Comparison of ENCODE assay signal across 11 mouse cellular contexts in genomic region chr12:81775641-81776040, GRCm38 (mm10).
"Had no signal": no experiment of that assay in that cellular context is flagged by ENCODE, and none has a peak within 500 bp of the region (broad histone marks: within the 10 kb centered on the region; RNA-seq: fewer than 3 reads in every experiment).

No protein-coding gene starts in this region.

- H3K27ac ChIP-seq: limb, embryonic 10.5 days; liver, embryonic 12.5 days; midbrain, embryonic 13.5 days; neural tube, embryonic 15.5 days; stomach, postnatal 0 days had no signal

- H3K4me3 ChIP-seq: limb, embryonic 10.5 days; liver, embryonic 12.5 days; midbrain, embryonic 13.5 days; myocyte; neural tube, embryonic 15.5 days had no signal

- H3K9ac ChIP-seq: liver, embryonic 12.5 days; lung, embryonic 14.5 days; midbrain, embryonic 13.5 days; neural tube, embryonic 15.5 days had no signal

- H3K9me3 ChIP-seq: limb, embryonic 10.5 days; liver, embryonic 12.5 days; midbrain, embryonic 13.5 days; neural tube, embryonic 15.5 days had no signal

- DNase-seq: kidney, adult 8-10 months; thymus, postnatal 25 days had no signal

- H3K4me2 ChIP-seq: liver, embryonic 12.5 days; lung, embryonic 14.5 days; midbrain, embryonic 13.5 days; neural tube, embryonic 15.5 days had no signal

- H3K27me3 ChIP-seq: neural tube, embryonic 15.5 days had no signal

- ATAC-seq: inflammation-experienced regulatory T-cells, adult 6 months; intestine, postnatal 0 days; liver, embryonic 12.5 days; midbrain, embryonic 13.5 days had no signal

- H3K36me3 ChIP-seq: limb, embryonic 10.5 days; liver, embryonic 12.5 days had no signal
